Mouse (Mus musculus) activated CD4-positive, CD25-positive, alpha-beta regulatory T cell, adult 4 months (primary cell): Measurements from ENCODE around the gene Itgal. TPM values are rescaled to one million over a fixed set of nuclear protein-coding genes. Genes with fewer than 3 reads are reported as not detected.
"Not testable (repeated sequence)": the region's sequence is repeated elsewhere in the genome, so short reads cannot be mapped to it uniquely, and the experiment has no call there.

Experiments
- ATAC-seq: one replicate; pipeline ENCODE4 v1.8.0; 2017
- polyA plus RNA-seq, 2 experiments: library from polyadenylated mRNA; unstranded; fragments of 100-300 nt; shearing (Covaris generic); gene quantifications; one replicate each; pipeline ENCODE4 v1.2.1; 2017

Gene Itgal
- 100 to 1,000 TPM; 149 to 232 TPM for polyA plus RNA-seq

- ATAC-seq, result peak; percentile 92
Observed at GRCm38 (mm10) chr7:127296098-127296497, at the start of gene Itgal. Itgal (plus strand) TSS chr7:127296260.

GRCm38 (mm10) chr7:127250511-127250910 is 45.5 kb upstream of the Itgal start:
- not testable (repeated sequence) for ATAC-seq

GRCm38 (mm10) chr7:127252414-127252813 is 43.6 kb upstream of the Itgal start:
- no peak for ATAC-seq

GRCm38 (mm10) chr7:127253341-127253740 is 42.7 kb upstream of the Itgal start:
- ATAC-seq, result no peak

- peak; percentile 87 for ATAC-seq
Observed at GRCm38 (mm10) chr7:127253821-127254769, 42.0 kb upstream of the Itgal start.

GRCm38 (mm10) chr7:127255008-127255407 is 41.1 kb upstream of the Itgal start:
- no peak for ATAC-seq

- ATAC-seq, result no peak
Observed at GRCm38 (mm10) chr7:127255965-127256364, 40.1 kb upstream of the Itgal start.

- no peak for ATAC-seq
Observed at GRCm38 (mm10) chr7:127256518-127256917, 39.5 kb upstream of the Itgal start.

GRCm38 (mm10) chr7:127259186-127259905 is 36.7 kb upstream of the Itgal start:
- no peak for ATAC-seq

- ATAC-seq, result peak; percentile 99
Observed at GRCm38 (mm10) chr7:127260309-127261111, 35.5 kb upstream of the Itgal start, which contains the start of gene Dctpp1. Dctpp1 (minus strand) TSS chr7:127260709.

GRCm38 (mm10) chr7:127262218-127262961 is 33.7 kb upstream of the Itgal start:
- no peak for ATAC-seq

GRCm38 (mm10) chr7:127263526-127263925 is 32.5 kb upstream of the Itgal start:
- ATAC-seq, result no peak

GRCm38 (mm10) chr7:127270256-127270655 is 25.8 kb upstream of the Itgal start:
- no peak for ATAC-seq

GRCm38 (mm10) chr7:127270666-127271065 is 25.4 kb upstream of the Itgal start:
- ATAC-seq, result no peak

- no peak for ATAC-seq
Observed at GRCm38 (mm10) chr7:127271093-127271492, 25.0 kb upstream of the Itgal start.

GRCm38 (mm10) chr7:127272566-127272965 is 23.5 kb upstream of the Itgal start:
- ATAC-seq, result no peak

GRCm38 (mm10) chr7:127273118-127273923 is 22.7 kb upstream of the Itgal start:
- ATAC-seq, result no peak

GRCm38 (mm10) chr7:127273925-127274789 is 21.9 kb upstream of the Itgal start, which contains the start of gene Sephs2:
Sephs2 (minus strand) TSS chr7:127274055.
- ATAC-seq, result peak; percentile 93

GRCm38 (mm10) chr7:127276519-127276961 is 19.5 kb upstream of the Itgal start:
- no peak for ATAC-seq

GRCm38 (mm10) chr7:127278311-127278710 is 17.7 kb upstream of the Itgal start:
- peak; percentile 58 for ATAC-seq
